Mouse (Mus musculus) B cell, adult 2 months (primary cell): ENCODE data around the gene Coro1c.

Experiments
- DNase-seq, 2 experiments: peaks; one replicate each; pipeline ENCODE4 v3.0.0; 2022

The Coro1c gene

DNA sequence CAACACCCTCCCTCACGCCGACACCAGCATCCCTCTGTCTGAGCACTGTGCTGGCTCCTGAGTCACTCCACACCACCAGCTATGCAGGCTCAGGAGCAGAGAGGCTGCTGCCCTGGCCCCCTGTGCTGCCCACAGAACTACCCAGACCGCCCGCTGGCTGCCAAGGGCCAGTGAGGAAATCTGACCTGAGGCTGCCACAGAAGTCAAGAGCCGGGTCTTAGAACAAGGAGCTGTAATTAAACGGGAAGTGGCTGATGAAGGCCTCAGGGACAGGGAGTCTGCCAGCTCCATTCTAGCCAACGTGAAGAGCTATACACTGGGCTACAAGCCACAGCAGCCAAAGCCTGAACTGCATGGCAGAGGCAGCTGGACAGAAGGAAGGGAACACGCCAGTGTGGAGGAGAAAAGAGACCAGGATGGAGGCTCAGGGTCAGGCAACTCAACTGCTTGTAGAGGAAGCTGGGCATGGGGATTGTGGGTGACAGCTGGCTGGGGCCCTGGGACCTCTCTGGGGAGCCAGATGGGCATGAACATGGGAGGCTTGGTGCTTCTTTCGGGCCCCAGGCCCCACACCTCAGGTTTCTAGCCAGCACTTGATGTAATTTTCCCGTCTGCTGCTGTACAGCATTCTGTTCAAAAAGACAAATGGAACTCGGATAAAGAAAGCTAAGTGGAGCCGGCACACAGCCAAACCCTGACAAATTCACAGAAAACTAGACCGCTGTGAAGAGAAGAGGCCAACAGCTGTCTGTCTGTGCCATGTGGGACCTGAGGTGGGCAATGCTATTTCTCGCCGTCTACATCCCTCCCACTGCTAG, 25.8 kb downstream of the Coro1c start:
- DNase-seq = no peak

DNA sequence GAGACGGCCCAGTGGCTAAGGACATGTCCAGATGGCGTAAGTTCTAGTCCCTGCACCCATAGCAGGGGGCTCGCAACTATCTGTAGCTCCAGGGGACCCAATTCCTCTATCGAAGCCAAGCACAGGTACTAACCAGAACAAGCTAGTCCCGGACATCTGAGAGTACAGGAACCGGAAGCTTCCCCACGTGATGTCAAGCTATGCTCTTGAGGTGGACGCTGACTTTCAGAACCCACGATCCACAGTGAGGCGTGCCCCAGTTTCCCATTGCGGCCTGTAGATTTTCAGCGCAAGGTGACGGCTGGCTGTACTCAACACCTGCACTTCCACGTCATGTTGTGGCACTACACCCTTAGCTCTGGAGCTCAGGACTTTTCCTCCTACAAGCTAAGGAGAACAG, 27.4 kb downstream of the Coro1c start:
- no peak for DNase-seq

DNA sequence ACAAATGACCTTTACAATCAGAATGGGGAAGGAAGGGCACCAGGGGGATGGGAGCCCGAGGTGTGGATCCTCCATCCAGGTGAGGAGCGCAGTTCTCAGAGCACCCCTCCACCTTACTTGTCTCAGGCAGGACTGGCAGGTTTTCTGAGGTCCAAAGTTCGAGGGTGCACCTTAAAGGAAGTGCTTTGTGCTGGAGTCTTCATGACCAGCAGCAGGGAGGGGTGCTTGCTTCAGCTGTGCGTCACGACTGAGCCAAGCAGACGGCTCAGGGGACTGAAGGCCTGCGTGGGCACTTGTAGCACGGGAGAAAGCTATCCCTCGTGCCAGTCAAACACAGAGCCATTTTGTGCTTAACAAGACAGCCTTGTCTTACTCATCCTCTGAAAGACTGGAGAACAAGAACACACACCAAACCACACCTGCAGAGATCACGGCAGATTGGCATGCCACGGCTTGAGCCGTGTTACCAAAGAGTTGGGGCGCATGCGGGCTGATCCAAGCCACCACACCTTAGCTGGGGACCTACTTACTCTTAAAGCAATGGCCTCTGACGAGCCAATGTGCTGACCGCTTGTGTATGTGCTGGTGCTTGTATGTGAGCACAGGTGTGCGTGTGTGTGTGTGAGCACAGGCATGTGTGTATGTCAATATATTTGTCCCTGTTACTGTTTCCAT, 29.5 kb downstream of the Coro1c start:
- no peak for DNase-seq

DNA sequence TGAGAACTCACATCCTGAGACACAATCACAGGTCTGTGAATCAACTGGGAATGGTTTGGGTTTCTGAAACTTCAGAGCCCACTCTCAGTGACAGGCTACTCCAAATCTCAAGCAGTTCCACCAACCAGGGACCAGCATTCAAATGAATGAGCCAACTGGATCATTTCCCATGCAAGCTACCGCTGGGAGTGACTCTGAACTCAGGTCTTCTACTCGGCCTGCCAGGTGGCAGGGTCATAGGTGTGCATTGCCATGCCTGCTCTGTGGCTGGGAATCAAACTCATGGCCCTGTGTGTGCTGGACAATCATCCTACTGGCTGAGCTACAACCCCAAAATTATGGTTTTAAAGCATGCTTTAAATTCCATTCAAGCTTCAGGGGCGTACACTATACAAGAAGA, 31.0 kb downstream of the Coro1c start:
- DNase-seq = no peak

DNA sequence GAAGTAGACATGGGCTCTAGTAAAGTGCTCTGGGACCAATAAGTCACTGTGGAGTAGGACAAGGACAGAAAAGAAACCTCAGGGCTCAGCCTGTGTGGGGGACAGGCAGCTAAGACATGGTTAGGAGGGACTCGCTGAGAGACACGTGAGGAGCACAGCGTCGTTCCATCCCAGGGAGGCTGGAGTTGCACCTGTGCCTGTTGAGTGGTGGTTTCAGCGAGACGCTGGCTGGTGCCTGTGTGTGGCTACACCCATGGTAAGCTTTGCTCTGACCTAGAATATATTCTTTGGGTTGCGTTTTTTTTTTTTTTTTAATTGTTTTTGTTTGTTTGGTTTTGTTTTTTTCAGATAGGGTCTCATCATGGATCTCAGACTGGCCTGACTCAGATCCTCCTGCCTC, 32.4 kb downstream of the Coro1c start:
- DNase-seq = no peak

DNA sequence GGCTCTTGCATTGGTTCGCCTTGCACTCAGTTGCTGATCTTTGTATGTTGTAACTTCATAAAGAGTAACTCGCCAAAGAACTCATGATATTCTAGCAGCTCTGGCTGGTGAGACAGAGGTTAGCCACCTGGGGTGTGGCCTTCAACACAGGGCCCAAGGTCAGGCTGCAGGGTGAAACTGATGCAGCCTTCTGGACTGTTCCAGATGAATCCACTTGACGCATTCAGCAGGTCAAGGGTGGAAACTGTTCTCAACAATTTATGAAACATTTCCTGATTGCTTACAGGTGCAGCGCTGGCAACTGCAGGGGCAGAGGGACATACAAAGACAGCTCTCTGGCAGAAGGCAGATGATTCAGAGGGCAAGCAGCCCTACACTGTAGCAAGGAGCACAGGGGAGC, 32.9 kb downstream of the Coro1c start:
- no peak for DNase-seq

DNA sequence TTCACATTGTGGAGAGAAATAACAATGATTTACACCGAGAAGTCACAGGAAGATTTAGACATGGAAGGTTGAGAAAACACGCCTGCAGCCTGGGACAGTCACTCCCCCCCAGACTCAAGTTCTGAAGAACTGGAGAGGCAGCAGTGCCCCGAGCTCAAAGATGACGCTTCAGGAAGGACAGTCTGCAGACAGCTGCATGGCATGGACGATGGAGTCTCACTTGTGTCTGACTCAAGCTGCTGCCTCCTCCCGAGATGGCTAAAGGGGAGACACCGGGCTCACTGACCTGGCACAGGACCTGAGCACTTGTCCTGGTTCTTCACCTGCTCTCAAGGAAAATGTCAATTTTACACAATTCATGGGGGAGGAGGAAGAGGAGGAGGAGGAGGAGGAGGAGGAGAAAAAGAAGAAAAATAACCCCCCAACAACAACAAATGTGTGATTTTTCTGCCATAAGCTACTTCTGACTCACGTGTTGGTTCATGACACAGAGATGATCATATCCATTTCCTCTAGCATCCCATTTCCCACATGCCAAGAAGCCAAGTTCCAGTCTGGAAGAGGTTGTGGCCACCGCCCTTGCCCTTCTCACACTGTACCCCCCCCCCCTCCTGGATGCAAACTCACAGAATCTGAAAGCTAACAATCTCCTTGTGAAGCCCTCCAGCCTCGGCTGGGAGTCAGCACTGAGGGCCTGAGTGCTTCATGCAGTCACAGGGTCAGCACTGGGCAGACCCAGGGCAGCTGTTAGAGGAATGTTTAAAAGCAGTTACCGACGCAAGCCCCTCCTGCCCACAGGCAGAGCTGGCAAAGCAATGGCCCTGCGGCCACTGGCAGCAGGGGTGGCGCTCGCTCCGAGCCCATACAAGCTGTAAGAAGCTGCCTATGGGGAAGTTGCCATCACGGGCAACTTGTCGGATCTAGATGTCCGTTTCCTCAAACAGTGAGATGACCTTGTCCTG, 34.2 kb downstream of the Coro1c start:
- no peak for DNase-seq

DNA sequence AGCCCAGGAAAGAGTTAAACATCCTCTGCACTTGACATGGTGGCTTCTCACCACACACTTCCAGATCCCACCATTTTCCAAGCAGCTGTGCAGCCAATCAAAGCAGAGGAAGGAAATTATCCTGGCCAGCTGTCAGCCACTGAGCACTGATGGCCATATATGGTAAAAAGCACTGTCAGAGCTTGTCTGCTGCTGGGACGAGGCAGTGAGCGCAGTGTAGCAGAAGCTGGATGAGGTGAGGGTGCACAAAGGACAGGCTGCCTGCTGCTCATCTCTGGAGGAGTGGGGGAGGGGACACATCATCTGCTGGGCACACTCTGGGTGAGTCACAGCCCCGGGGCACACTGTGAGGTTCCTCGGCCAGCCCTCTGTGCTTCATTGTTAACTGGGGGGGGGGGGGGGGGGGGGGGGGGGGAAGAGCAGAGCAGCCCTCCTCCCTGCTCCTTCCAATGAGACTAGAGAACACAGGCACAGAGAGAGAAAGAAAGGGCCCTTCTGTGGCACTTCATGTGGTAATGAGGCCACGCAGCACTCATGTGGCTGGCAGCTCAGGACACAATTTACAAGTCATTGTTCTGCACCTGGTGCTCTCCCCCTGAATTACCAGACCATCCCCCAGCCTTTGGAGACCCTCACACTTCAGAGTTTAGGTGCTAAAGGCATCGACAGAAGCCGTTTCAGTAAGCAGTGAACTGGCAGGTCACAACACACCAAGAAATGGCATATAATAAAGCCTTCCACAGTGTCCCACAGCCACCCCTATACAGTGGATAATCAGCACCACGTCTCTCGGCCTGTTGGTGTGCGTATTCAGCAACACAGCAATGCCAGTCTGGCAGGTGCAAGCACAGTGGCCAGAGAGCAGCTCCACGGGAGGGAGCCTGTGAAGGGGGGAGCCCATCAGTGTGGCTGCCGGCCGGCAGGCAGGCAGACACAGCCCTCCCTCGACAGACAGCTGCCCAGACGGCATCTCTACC, 35.3 kb downstream of the Coro1c start:
- peak; percentile 14 for DNase-seq

DNA sequence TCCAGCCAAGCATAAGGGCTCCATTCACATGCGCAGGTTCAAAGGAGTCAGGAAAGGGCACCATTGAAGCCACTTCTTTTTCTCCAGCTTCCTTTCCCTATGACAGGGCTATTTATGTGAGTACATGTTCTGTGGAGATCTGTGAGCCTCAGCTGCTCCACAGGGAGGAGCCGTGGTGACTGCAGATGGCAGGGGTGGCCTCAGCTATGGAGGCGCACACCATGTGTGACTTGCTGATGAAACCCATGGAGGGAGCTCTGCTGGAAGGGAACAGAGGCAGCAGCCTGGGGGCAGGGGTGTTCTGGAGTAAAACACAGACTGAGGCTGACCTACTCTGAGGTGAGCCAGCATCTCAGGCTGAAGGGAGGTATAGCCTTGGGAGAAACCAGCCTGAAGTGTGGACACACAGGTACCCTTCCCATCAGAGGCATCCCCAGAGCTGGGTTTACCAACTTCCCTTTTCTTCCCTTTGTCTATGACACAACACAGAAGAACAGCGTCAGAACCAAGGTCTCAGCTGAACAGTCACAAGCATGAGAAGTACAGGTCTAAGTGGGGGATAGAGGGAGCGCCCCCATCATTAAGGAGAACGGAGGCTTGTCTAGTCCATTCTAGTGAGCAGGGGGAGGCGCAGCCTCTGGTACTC, 36.5 kb downstream of the Coro1c start:
- peak; percentile 17 to 23 for DNase-seq

DNA sequence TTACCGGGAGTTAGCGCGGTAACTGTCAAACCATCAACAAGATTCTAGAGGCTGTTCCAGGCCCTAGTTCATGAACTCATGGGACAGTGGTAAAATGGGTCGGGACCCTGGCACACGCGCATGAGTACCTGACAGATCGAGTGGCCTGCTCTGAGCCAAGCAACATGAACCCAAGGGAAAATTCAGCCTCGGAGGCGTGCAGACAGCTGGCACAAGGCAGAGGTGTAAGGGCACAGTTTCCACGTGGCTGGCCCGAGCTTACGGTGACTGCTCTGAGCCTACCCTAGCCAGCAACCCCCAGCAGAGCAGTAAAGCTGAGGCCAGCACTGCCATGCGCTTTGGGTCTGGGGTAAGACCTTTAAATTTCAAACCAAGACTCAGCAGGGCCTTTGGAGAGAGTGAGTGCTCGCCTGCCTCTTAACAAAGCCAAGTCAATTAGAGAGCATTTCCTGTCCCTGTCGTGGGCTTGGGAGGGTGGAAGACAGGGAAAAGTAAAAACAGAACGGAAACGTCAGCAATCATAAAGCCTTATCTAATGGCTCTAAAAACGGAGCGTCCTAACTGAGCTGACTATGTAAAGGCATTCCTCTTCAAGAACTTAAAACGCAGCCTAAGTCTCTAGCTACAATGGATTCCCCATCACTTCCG, 38.0 kb downstream of the Coro1c start:
- no peak for DNase-seq

DNA sequence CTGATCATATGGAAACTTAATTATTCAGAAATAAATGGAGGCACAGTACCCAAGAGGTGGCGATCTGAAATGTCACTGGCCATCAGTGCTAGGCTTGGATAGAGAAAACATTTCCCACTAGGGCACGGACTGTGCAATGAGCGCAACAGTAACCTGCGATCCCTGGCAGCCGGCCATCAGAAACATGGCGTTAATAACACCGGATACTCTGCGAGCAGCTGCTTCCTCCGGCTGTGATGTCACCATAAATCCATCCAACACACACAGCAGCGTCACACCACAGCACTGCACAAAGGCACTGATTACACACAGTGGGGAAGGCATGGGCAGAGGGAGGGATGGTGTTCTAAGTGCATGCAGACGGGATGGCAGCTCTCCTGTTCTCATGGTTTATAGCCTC, 39.4 kb downstream of the Coro1c start:
- peak; percentile 15 to 20 for DNase-seq

DNA sequence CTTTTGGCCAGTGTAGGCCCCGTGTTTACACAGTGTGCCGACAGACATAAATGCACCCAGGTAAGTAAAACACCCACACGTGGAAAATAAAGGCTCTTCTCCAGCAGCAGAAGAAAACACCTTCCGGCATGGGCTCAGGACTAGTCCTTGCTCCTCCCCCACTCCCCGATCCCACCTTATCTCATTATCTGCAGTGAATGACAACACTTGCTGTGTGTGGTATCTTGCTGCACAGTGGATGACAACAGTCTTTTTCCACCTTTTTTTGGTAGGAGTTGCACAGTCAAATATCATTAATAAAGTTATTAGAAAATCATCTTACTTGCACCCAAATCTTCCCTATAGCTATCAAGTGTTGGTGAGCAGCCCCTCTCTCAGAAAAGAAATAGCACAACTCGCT, 43.6 kb downstream of the Coro1c start:
- no peak for DNase-seq

DNA sequence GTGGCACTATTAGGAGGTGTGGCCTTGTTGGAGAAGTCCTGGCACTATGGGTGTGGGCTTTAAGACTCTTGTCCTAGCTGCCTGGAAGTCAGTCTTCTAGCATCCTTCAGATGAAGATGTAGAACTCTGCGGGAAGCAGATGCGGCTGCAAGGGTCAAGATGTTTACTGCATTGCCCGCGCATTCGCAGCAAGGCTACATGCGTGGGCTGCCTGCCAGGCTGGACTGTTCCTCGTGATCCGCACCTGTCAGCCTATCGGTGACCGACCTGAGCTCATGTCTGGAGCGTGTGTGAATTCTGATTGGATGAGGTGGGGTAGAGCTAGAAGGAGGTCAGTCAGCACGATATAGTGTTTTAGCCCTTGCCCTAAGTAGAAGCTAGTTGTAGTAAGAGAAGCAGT, 44.6 kb downstream of the Coro1c start:
- DNase-seq = no peak

DNA sequence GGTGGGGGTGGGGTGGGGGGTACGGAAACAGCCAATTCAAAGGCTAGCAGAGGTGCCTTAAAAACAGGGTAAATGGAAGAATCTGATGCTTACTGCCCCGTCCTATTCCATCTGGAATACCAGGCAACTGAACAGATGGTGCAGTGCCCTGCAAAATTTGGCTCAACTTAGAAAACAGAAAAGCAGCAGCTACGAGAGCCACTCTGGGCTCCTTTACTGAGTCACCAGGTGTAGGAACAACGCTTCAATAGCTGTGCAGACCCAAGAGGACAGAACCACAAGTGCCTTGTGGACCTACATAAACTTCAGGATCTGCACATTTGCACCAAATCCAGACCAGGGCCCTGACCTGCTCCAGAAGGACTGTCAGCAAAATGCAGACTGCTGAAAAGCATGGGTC, 46.1 kb downstream of the Coro1c start:
- DNase-seq = no peak

DNA sequence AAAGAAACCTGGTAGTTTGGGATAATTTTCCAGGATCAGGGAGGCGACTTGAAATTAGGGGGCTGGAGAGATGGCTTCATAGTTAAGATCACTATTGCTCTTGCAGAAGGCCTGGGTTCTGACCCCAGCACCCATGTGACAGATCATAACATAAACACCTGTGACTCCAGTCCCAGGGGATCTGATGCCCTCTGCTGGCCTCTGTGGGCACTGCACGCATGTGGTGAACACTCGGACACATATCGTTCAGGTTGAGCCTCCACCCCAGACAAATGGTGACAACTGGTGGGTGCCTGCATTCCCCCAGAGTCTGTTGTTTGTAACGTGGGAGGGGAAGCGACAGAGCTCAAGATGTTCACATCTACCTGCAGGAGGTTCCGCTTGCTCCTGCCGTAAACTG, 47.3 kb downstream of the Coro1c start:
- peak; percentile 63 for DNase-seq

DNA sequence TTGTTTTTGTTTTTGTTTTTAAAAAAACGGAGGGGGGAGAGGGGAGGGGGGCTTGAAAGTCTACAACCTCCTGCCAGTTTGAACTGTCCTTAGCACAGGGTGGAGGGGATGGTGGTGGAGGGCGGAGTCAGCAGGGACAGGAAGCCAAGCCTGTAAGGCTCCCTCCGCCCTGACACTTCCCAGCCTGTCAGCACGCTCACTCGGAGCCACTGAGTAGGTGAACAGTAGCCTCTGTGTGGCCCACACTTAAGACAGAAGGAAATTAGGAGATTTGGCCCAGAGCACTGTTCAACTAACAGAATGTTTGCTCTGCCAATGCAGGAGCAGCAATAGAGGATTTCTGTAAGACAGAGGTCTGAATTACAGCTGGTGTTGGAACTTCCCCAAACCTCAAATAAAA, 49.6 kb downstream of the Coro1c start:
- DNase-seq = no peak

DNA sequence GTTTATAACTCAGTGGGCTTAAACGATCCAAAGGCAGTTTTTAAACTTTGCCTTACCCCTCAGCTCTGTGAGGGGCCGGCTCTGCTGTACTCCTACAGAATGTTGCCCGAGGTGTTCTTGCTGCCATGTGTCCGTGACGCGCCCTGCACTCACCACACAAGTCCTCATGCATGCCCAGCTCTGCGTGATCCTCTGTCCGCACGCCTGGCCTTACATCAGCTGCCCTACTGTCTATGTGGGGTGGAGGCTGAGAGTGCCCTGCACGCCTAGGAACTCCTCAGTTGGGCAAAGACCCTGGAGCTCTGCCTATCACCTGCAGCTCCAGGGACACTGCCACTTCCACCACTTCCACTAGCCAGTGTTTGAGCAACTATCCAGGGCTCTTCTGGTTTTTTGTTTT, 50.0 kb downstream of the Coro1c start:
- no peak for DNase-seq

DNA sequence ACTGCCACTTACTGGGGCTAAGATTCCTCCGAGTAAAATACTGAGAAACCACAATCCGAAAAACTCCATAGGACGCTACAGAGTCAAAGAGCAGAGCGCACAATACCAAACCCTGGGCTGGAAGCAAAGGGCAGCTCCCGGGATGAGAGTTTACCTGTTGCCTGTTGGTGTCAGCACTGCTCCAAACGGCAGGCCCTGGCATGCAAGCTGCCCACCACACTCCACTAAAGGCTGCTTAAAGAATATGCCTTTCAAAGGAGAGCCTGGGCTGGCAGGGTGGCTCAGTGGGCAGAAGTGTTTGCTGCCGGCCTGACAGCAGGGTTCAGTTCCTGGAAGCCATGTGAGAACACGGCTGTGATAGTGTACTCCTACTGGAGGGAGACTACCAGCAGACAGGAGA, 50.9 kb downstream of the Coro1c start:
- DNase-seq = no peak

DNA sequence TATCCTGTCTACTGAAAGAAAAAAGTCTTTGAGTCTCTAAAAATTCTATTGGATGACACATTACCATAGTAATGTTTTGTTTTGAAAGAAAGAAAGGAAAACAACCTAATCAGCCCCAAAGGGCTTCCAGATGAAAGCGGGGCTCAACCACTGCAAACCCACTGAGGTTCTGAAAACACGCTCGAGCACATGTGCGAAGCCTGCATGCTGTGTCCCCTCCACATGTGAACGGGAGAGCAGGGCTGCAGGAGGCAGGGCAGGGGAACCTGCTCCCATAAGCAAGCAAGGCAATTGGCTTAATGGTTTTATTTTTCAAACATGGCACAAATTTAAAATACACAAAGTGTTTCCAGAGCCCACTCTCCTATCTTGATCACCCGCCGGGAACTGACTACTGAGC, 51.9 kb downstream of the Coro1c start:
- DNase-seq = no peak

DNA sequence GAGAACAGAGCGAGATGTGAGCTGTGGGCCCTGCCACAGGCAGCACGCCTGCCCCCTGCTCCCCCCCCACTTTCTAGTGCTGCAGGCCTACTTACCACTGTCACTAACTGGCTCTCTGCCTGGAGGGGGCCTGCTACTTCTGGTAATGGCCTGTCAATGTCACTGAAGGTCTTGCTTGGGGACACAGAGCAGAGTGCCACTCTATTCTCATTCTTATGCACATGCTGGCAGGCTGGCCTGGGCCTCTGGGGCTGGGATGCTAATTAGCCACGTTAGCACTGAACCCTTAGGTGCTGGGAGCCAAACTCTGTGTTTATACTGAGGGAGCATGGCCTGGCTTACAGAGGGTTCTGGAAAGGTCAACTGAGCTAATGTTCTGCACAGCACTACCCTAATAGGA, 52.9 kb downstream of the Coro1c start:
- no peak for DNase-seq

DNA sequence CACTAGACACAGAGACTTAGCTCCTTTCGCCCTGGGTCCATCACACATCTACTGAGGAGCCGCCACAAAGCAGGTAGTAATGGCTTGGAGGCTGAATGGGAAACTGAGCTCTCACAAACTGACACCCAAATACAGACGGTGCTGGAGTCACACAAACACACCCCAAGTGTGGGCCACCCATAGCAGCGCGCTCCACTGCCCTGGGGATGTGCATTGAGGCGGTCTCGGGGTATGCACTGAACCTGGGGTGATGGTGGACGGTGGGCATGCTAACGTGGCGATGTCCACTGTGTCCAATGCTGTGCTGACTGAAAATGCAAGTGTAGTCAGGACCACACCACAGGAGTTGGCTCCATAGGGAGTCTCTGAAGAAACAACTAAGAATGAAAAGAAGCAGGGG, 53.4 kb downstream of the Coro1c start:
- DNase-seq = no peak
